Mouse (Mus musculus): ENCODE measurements around the gene Cab39l. TPM values are rescaled to one million over a fixed set of nuclear protein-coding genes. Genes with fewer than 3 reads are reported as not detected.

Cab39l gene
- polyA plus RNA-seq, 1 experiment from 2014 or later = 44.2 TPM

- H3K27me3 ChIP-seq (ENCODE audit: low read depth, poor library complexity, severe bottlenecking) = no peaks in the 10 kb centered on the region
- 67% methylated on average over 8 of the region's 8 CpGs for WGBS
- no peaks in the 10 kb centered on the region for H3K36me3 ChIP-seq
- peaks cover 22% of the 10 kb centered on the region for H3K4me1 ChIP-seq
- no peak overlapping the region for H3K4me3 ChIP-seq
- H3K27ac ChIP-seq (replicated peaks) = no peak overlapping the region
- no peaks in the 10 kb centered on the region for H3K9me3 ChIP-seq (replicated peaks)
- DNase-seq (ENCODE audit: low spot score) = no peak
Observed at GRCm38 (mm10) chr14:59551956-59552355, 111.2 kb downstream of the Cab39l start.

DNA sequence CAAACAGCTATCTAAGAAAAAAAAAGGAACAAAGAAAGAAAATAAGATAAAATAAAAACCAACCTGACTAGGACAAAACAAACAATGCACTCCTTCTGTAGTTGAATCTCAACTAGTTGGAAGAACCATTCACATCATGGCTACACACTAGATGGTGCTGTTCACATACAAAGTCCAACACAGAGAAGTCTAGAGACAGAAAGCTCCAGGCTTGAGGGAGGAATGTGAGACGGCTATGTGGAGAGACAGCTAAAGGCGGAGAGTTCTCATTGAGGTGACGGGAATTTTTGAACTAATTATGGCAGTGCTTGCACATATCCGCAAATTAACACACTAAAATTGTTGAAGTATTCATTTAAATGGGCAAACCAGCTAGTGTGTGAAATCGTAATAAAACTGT, 113.3 kb downstream of the Cab39l start:
- WGBS = 84% methylated on average over 5 of the region's 5 CpGs
- no peak for DNase-seq (ENCODE audit: low spot score)
- no peak overlapping the region for H3K4me3 ChIP-seq
- no peak overlapping the region for H3K27ac ChIP-seq (replicated peaks)
- no peaks in the 10 kb centered on the region for H3K36me3 ChIP-seq
- H3K4me1 ChIP-seq = peaks cover 15% of the 10 kb centered on the region
- H3K9me3 ChIP-seq (replicated peaks) = no peaks in the 10 kb centered on the region
- H3K27me3 ChIP-seq (ENCODE audit: low read depth, poor library complexity, severe bottlenecking) = no peaks in the 10 kb centered on the region

GRCm38 (mm10) chr14:59555018-59555417, 114.2 kb downstream of the Cab39l start:
- DNase-seq (ENCODE audit: low spot score) = no peak
- H3K4me1 ChIP-seq = peaks cover 15% of the 10 kb centered on the region
- H3K9me3 ChIP-seq (replicated peaks) = no peaks in the 10 kb centered on the region
- WGBS = 85% methylated on average over 8 of the region's 8 CpGs
- H3K36me3 ChIP-seq = no peaks in the 10 kb centered on the region
- H3K4me3 ChIP-seq = no peak overlapping the region
- no peak overlapping the region for H3K27ac ChIP-seq (replicated peaks)
- no peaks in the 10 kb centered on the region for H3K27me3 ChIP-seq (ENCODE audit: low read depth, poor library complexity, severe bottlenecking)

GRCm38 (mm10) chr14:59555928-59556531, 115.3 kb downstream of the Cab39l start:
- no peaks in the 10 kb centered on the region for H3K9me3 ChIP-seq (replicated peaks)
- no peak overlapping the region; the same call in 1 of the 2 replicates for H3K27ac ChIP-seq (replicated peaks)
- peak; percentile 66 for DNase-seq (ENCODE audit: low spot score)
- peaks cover 11% of the 10 kb centered on the region for H3K4me1 ChIP-seq
- 57% methylated on average over 13 of the region's 13 CpGs for WGBS
- H3K36me3 ChIP-seq = no peaks in the 10 kb centered on the region
- H3K27me3 ChIP-seq (ENCODE audit: low read depth, poor library complexity, severe bottlenecking) = no peaks in the 10 kb centered on the region
- no peak overlapping the region for H3K4me3 ChIP-seq

DNA sequence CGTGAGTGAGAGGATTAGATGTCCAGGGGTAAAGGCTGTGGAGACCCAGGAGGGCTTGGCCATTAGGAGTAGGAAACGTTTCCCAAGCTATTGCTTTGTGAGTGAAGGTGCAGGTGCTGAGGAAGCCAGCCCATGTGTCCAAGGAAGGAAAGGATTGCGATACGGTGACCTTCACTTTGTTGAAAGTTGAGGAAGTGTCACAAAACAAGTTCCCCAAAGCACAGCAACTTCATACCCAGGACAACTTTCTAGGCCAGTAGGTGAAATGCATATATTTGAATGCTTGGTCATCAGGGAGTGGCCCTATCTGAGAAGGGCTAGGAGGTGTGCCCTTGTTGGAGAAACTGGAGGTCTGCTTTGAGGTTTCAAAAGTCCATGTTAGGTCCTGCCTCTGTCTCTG, 116.3 kb downstream of the Cab39l start:
- H3K36me3 ChIP-seq = no peaks in the 10 kb centered on the region
- H3K27ac ChIP-seq (replicated peaks) = no peak overlapping the region
- WGBS = 72% methylated on average over 4 of the region's 4 CpGs
- DNase-seq (ENCODE audit: low spot score) = no peak
- no peaks in the 10 kb centered on the region for H3K27me3 ChIP-seq (ENCODE audit: low read depth, poor library complexity, severe bottlenecking)
- H3K4me1 ChIP-seq = peaks cover under 1% of the 10 kb centered on the region; the same call in 1 of the 2 replicates
- no peaks in the 10 kb centered on the region for H3K9me3 ChIP-seq (replicated peaks)
- H3K4me3 ChIP-seq = no peak overlapping the region

GRCm38 (mm10) chr14:59557886-59558285, 117.1 kb downstream of the Cab39l start:
- Histone ChIP-seq H3K9me3 (replicated peaks) (no peaks in the 10 kb centered on the region), H3K36me3 (no peaks in the 10 kb centered on the region), H3K4me3 (no peak overlapping the region), H3K27me3 (ENCODE audit: low read depth, poor library complexity, severe bottlenecking) (no peaks in the 10 kb centered on the region), H3K27ac (replicated peaks) (no peak overlapping the region), H3K4me1 (no peaks in the 10 kb centered on the region)
- 65% methylated on average over 1 of the region's 1 CpGs for WGBS
- DNase-seq (ENCODE audit: low spot score) = no peak

DNA sequence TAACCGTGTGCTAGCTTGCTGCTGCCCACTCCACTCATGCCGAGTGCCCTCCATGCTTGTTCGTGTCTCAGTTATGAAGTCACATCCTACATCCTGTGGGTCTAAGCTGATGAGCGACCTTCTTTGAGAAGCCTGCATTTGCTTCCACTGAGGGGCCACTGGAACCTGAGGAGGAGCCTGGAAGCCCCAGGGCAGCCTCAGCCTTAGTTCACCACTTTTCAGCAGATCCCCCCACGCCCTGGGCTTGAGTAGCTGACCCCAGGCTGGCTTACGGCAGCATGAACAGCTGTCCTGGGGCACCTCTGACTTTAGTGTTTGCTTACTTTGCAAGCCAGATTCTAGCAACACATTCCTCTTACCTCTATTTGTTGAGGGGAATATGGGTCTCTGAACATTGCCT, 126.0 kb downstream of the Cab39l start:
- Histone ChIP-seq H3K36me3 (peaks cover 28% of the 10 kb centered on the region), H3K27ac (replicated peaks) (no peak overlapping the region), H3K27me3 (ENCODE audit: low read depth, poor library complexity, severe bottlenecking) (no peaks in the 10 kb centered on the region), H3K9me3 (replicated peaks) (no peaks in the 10 kb centered on the region), H3K4me1 (no peaks in the 10 kb centered on the region), H3K4me3 (no peak overlapping the region)
- WGBS = 92% methylated on average over 6 of the region's 6 CpGs
- DNase-seq (ENCODE audit: low spot score) = no peak

GRCm38 (mm10) chr14:59576385-59576784, 135.6 kb downstream of the Cab39l start:
- DNase-seq (ENCODE audit: low spot score) = no peak
- 95% methylated on average over 5 of the region's 5 CpGs for WGBS
- Histone ChIP-seq H3K27me3 (ENCODE audit: low read depth, poor library complexity, severe bottlenecking) (no peaks in the 10 kb centered on the region), H3K4me1 (no peaks in the 10 kb centered on the region), H3K36me3 (peaks cover 39% of the 10 kb centered on the region), H3K4me3 (no peak overlapping the region), H3K9me3 (replicated peaks) (no peaks in the 10 kb centered on the region), H3K27ac (replicated peaks) (no peak overlapping the region)

DNA sequence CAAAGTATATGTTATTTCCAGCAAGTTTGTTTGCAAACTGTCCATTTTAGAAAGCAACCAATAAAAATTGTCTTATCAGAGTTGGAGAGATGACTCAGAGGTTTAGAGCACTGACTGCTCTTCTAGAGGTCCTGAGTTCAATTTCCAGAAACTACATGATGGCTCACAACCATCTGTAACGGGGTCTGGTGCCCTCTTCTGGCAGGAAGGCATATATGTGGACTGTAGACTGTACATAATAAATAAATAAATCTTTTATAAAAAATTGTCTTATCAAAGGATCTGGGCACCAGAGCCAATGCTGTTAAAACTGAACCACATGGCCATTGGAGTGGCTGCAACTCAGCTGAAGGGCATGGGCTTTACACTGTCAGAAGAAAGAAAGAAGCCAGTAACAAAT, 149.8 kb downstream of the Cab39l start:
- no peak for DNase-seq (ENCODE audit: low spot score)
- H3K4me3 ChIP-seq = no peak overlapping the region
- H3K27me3 ChIP-seq (ENCODE audit: low read depth, poor library complexity, severe bottlenecking) = no peaks in the 10 kb centered on the region
- WGBS = 90% methylated on average over 1 of the region's 1 CpGs
- H3K9me3 ChIP-seq (replicated peaks) = no peaks in the 10 kb centered on the region
- peaks cover 49% of the 10 kb centered on the region for H3K36me3 ChIP-seq
- H3K27ac ChIP-seq (replicated peaks) = no peak overlapping the region
- H3K4me1 ChIP-seq = no peaks in the 10 kb centered on the region

DNA sequence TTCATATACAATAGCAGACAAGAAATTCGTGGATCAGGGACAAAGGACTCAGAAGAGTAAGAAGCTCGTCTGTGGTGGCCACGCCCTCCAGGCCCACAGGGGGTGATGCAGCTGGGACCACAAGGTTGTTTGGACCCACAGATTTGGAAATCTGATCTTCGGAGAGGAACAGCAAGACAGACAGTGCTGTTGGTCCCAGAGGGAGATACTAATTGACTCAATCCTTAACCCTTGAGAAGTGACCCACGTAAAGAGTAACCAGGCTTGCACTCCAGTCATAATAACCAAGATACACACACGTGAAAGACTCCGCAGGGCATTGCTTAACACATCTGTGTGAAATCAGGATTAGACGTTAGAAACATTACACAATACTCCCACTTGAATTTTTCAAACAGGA, 151.1 kb downstream of the Cab39l start:
- Histone ChIP-seq H3K9me3 (replicated peaks) (no peaks in the 10 kb centered on the region), H3K27ac (replicated peaks) (no peak overlapping the region), H3K4me3 (no peak overlapping the region), H3K27me3 (ENCODE audit: low read depth, poor library complexity, severe bottlenecking) (no peaks in the 10 kb centered on the region), H3K36me3 (peaks cover 36% of the 10 kb centered on the region), H3K4me1 (peaks cover 5% of the 10 kb centered on the region)
- DNase-seq (ENCODE audit: low spot score) = no peak
- 80% methylated on average over 8 of the region's 8 CpGs for WGBS

- H3K4me3 ChIP-seq = no peak overlapping the region
- no peak for DNase-seq (ENCODE audit: low spot score)
- peaks cover 36% of the 10 kb centered on the region for H3K36me3 ChIP-seq
- peaks cover 11% of the 10 kb centered on the region for H3K4me1 ChIP-seq
- WGBS = 92% methylated on average over 3 of the region's 3 CpGs
- no peaks in the 10 kb centered on the region for H3K27me3 ChIP-seq (ENCODE audit: low read depth, poor library complexity, severe bottlenecking)
- no peaks in the 10 kb centered on the region for H3K9me3 ChIP-seq (replicated peaks)
- H3K27ac ChIP-seq (replicated peaks) = no peak overlapping the region
Observed at GRCm38 (mm10) chr14:59592593-59592992, 151.8 kb downstream of the Cab39l start.

DNA sequence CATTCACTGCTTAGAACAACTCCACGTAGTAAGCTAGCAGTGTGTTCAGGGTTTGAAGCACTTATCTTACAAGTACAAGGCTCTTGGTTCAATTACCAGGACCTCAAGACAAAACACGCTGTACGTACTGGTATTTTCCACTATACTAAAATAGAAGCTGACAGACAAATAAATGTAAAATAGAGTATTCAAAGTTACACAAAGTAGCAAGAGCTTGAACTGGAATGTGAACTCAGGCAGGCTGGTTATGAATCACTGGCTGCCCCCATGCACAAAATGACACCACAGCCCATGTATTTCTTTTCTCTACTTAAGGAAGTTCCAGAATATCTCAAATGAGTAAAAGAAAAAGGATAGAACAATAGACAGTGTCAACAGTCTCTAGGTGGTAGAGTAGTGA, 154.2 kb downstream of the Cab39l start:
- no peak for DNase-seq (ENCODE audit: low spot score)
- Histone ChIP-seq H3K4me1 (peaks cover 16% of the 10 kb centered on the region), H3K36me3 (peaks cover 14% of the 10 kb centered on the region), H3K9me3 (replicated peaks) (no peaks in the 10 kb centered on the region), H3K4me3 (no peak overlapping the region), H3K27ac (replicated peaks) (no peak overlapping the region), H3K27me3 (ENCODE audit: low read depth, poor library complexity, severe bottlenecking) (no peaks in the 10 kb centered on the region)
- WGBS = 92% methylated on average over 3 of the region's 3 CpGs

DNA sequence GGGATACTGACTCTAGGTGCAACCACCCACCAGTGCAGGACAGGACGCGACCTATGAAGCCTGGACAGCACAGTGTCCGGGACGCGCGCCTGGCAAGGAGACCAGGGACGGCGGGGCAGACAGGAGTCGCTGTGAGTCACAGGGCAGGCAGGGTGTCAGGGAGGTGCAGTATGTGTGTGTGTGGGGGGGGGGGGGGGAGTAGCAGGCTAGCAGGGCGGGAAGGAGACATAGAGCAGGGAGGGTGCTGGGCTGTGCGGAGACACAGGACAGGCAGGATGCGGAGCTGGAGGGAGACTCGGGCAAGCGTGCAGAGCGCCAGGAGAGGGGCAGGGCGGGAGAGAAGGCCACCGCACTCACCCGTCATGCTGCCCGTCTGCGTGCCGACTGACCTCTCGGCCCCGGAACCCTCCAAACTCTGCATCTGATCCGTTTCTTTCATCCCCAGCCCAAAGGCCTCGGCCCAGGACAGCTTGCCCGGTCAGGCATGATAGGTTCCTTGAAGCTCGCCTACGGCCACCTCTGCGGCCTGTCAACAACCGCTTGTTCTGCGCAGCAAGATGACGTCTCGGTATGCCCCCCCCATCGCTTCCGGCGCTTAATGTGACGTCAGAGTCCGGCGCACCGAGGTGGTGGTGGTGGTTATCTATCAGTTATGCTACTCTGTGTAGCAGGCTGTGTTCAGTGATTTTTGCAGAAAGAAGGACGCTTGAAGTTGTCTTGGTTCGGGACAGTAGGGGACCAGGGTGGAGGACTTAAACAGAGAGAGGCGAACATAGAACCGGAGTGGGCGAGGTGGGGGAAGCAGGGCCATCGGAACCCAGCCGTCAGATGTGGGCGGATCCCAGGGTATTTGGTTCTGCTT, 156.9 kb downstream of the Cab39l start, which contains the start of gene Cdadc1:
Gene Cdadc1 (minus strand): TSS at position 562 of the 862 bp plus-strand sequence.
- WGBS = 1% methylated on average over 47 of the region's 48 CpGs
- H3K27ac ChIP-seq (replicated peaks) = peak within 1 kb of the TSS; percentile 86
- no peaks in the 10 kb centered on the region for H3K9me3 ChIP-seq (replicated peaks)
- H3K4me3 ChIP-seq = peak within 1 kb of the TSS; percentile 94
- H3K36me3 ChIP-seq = peaks cover 6% of the 10 kb centered on the region
- H3K27me3 ChIP-seq (ENCODE audit: low read depth, poor library complexity, severe bottlenecking) = no peaks in the 10 kb centered on the region
- DNase-seq (ENCODE audit: low spot score) = peak; percentile 95
- peaks cover 16% of the 10 kb centered on the region for H3K4me1 ChIP-seq
